Mouse (Mus musculus) ES-Bruce4 (cell line): ENCODE results near the gene Homer2.

Experiments
- CTCF ChIP-seq: IDR thresholded peaks from one replicate; pipeline ENCODE4 v1.8.1; 2011; ENCODE audit warnings: low read depth, low read length
- EP300 ChIP-seq: IDR thresholded peaks from 2 replicates; pipeline ENCODE4 v1.6.1; 2011; ENCODE audit warnings: low read depth, low read length; ENCODE audit not compliant: insufficient read depth

DNA sequence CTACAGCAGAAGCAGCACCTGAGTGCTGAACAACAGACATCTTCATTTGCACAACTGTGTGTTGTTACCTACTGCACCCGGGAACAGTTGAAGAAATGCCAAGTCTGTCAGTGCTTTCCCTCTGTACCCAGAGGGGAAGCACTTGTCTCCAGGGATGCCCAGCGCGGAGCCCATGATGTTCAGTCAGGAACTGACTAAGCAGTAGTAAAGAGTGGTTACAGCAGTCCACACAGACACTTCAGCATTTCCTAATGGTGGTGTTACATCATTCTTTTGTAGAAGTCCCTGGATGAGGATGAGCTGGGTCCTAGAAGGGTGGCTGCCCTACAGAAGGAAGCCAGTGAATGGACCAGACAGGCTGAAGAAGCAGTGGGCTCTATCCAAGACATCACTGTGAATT is 129.5 kb downstream of the Homer2 start:
- TF ChIP-seq CTCF (no peak), EP300 (no peak)
